Mouse (Mus musculus) midbrain, postnatal 0 days (tissue): ENCODE data around the gene Aip. TPM values are rescaled to one million over a fixed set of nuclear protein-coding genes. Genes with fewer than 3 reads are reported as not detected.

Experiments used
- ATAC-seq: fragments of 200-750 bp; cut with Nextera tagmentation; 2 replicates; pipeline ENCODE4 v1.8.0; 2017; ENCODE audit warnings: moderate number of reproducible peaks, mild to moderate bottlenecking, moderate TSS enrichment, moderate library complexity; ENCODE audit not compliant: low FRiP score
- DNase-seq: peaks from one replicate; pipeline ENCODE4 v3.0.0-alpha.2; 2015; ENCODE audit warnings: low spot score
- H3K27ac ChIP-seq: fragments of 300-500 bp; sonication (generic); 2 replicates; pipeline ENCODE4 v1.5.1; 2014; ENCODE audit warnings: low read depth, mild to moderate bottlenecking, low read length, mixed read lengths
- H3K27me3 ChIP-seq: fragments of 300-500 bp; sonication (generic); 2 replicates; pipeline ENCODE4 v1.6.1; 2014; ENCODE audit warnings: low read length, control low read depth, mixed read lengths; ENCODE audit not compliant: insufficient read depth
- H3K36me3 ChIP-seq: fragments of 300-500 bp; sonication (generic); 2 replicates; pipeline ENCODE4 v1.6.1; 2014; ENCODE audit warnings: low read length, control low read depth, mixed read lengths; ENCODE audit not compliant: insufficient read depth
- H3K4me1 ChIP-seq: fragments of 300-500 bp; sonication (generic); 2 replicates; pipeline ENCODE4 v1.6.1; 2014; ENCODE audit warnings: mild to moderate bottlenecking, control low read depth, antibody characterized with exemption, low read length, mixed read lengths; ENCODE audit not compliant: insufficient read depth
- H3K4me2 ChIP-seq: fragments of 300-500 bp; sonication (generic); 2 replicates; pipeline ENCODE4 v1.6.1; 2014; ENCODE audit warnings: low read depth, mild to moderate bottlenecking, low read length, mixed read lengths; ENCODE audit not compliant: poor library complexity, severe bottlenecking
- H3K4me3 ChIP-seq: fragments of 300-500 bp; sonication (generic); 2 replicates; pipeline ENCODE4 v1.5.1; 2014; ENCODE audit warnings: low read depth, mild to moderate bottlenecking, low read length, moderate library complexity
- H3K9ac ChIP-seq: fragments of 300-500 bp; sonication (generic); replicated peaks from 2 replicates; pipeline ENCODE4 v1.6.1; 2014; ENCODE audit warnings: mild to moderate bottlenecking, low read length, moderate library complexity, mixed read lengths; ENCODE audit not compliant: poor library complexity, severe bottlenecking
- H3K9me3 ChIP-seq: fragments of 300-500 bp; sonication (generic); 2 replicates; pipeline ENCODE4 v1.6.1; 2016; ENCODE audit warnings: low read length, control low read depth
- CTCF ChIP-seq: IDR thresholded peaks from 2 replicates; pipeline ENCODE4 v1.5.1; 2016; ENCODE audit warnings: antibody characterized with exemption, mild to moderate bottlenecking
- WGBS: fragments of 180-500 bp; shearing (Covaris S2); extraction: QIAGEN DNeasy Blood & Tissue Kit; methylation state at CpG from one replicate; pipeline ENCODE4 v1.1.7; 2014; 5-methylcytosine and 5-hydroxymethylcytosine counted together
- polyA plus RNA-seq: library from polyadenylated mRNA; unstranded; fragments of >200 nt; fragmentation: Nextera tagmentation; extraction: Ambion mirVana; gene quantifications from 2 replicates; pipeline ENCODE4 v1.2.1, GENCODE M21; 2015
- total RNA-seq: library from RNA; depleted of rRNA; stranded (reverse); fragments of >200 nt; gene quantifications from 2 replicates; pipeline ENCODE4 v1.2.3, GENCODE M21; 2014

Gene Aip
- total and polyA plus RNA-seq, 2 experiments from 2014 or later = 49.9 to 87.7 TPM

DNA sequence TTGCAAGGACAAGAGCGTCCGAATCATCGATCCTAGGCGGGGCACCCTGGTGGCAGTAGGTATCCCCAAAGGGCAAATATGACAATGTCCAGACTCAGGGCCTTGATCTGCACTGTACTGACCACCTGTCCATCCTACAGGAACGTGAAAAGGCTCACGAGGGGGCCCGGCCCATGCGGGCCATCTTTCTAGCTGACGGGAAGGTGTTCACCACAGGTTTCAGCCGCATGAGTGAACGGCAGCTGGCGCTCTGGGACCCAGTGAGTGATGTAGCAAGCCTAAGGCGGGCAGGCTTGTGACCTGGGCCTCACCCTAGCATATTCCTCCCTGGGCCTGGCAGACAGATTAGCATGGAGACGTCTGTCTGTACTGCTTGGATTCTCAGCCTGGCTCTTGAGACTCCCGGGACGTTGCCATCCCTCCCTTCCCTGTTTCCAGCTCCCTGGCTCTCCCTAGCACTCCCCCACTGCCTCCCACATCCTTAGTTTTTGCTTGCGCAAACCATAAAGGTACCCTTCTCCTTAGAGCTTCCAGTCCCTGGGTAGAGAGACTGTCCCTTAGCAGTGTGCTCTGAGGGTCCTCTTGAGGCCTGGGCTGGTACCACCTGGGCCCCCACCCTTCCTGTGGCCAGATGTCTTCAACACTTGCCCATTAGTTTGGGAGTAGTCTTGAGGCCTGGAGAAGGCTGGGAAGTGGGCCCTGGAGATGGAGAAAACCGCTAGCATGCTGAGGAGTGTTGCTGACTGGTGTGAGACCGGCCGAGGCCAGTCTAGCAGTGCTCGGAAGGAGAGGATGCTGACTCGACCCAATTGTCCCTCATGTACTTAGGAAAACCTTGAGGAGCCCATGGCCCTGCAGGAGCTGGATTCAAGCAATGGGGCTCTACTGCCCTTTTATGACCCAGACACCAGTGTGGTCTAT lies 25.2 kb upstream of the Aip start:
- peaks cover 7% of the 10 kb centered on the region; the same call in 1 of the 2 replicates for H3K4me1 ChIP-seq
- no peak for TF ChIP-seq CTCF
- peaks cover 27% of the 10 kb centered on the region for H3K36me3 ChIP-seq
- DNase-seq (no peak), ATAC-seq (no peak)
- WGBS = 89% methylated on average over 22 of the region's 22 CpGs
- H3K4me2 ChIP-seq = no peak overlapping the region
- no peaks in the 10 kb centered on the region for H3K9me3 ChIP-seq
- no peaks in the 10 kb centered on the region for H3K27me3 ChIP-seq
- no peak overlapping the region for H3K4me3 ChIP-seq
- no peak overlapping the region for H3K27ac ChIP-seq
- H3K9ac ChIP-seq = no peak overlapping the region

DNA sequence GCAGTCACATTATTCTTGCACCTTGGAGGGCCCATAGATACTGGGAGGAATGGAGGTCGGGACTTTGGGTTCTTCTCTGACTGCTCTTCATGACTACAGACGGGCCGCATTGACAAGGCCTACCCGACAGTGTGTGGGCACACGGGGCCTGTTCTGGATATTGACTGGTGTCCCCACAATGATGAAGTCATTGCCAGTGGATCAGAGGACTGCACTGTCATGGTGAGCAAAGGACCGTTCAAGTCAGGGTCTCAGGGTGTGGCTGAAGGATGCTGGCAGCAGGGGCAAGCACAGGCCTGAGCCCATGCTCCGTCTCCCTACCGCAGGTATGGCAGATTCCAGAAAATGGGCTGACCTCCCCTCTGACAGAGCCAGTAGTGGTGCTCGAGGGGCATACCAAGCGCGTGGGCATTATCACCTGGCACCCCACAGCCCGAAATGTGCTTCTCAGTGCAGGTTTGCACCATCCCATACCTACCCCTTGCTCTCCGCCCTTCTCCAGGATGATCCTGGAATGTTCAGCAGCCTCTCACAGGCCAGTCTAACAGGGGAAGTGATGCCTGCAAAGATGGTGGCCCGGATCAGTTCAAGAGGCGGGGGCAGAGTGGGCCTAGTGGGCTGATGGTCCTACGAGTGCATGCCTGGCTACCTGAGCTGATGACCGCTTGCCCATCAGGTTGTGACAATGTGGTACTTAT lies 24.3 kb upstream of the Aip start:
- Histone ChIP-seq H3K4me2 (0 out of 2 replicates have a peak overlapping the region, but pooled peaks have one; percentile 91), H3K27me3 (no peaks in the 10 kb centered on the region), H3K4me1 (peaks cover 7% of the 10 kb centered on the region; the same call in 1 of the 2 replicates), H3K27ac (no peak overlapping the region), H3K4me3 (no peak overlapping the region), H3K9me3 (no peaks in the 10 kb centered on the region), H3K9ac (no peak overlapping the region), H3K36me3 (peaks cover 24% of the 10 kb centered on the region)
- 94% methylated on average over 17 of the region's 17 CpGs for WGBS
- TF ChIP-seq CTCF = no peak
- no peak for ATAC-seq
- no peak for DNase-seq

DNA sequence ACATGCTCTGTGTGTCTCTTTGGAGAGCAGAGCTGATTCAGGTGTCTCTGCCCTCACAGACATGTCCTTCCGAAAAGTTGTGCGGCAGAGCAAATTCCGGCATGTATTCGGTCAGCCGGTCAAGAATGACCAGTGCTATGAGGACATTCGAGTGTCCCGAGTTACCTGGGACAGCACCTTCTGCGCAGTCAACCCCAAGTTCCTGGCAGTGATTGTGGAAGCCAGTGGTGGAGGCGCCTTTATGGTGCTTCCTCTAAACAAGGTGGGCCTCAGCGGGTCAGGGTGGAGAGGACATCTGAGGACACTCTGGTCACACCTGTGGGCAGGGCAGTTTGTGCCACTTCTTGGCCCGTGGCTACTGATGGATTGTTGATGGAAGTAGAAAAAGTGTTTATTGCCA lies 23.6 kb upstream of the Aip start:
- no peak for TF ChIP-seq CTCF
- 0 out of 2 replicates have a peak overlapping the region, but pooled peaks have one; percentile 69 for H3K27ac ChIP-seq

DNA sequence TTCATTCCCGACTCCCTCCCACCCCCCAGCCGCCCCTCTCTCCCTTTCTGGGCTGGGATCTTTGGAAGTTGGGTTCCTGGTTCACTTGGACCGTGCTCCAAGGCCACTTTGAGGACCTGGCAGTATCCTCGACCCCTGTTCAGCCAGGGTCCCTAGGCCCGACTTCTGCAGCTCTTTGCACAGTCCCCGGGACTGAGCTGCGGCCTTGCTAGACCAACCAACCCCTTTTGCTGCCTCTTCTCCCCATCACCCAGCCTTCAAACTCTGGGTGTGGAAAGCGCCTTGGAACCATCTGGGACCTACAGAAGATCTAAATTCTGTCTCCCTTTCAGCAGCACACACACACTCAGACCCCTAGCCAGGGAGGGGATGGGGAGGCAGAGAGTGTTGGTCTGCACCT lies 23.2 kb upstream of the Aip start:
- no peaks in the 10 kb centered on the region for H3K27me3 ChIP-seq
- 4% methylated on average over 8 of the region's 8 CpGs for WGBS
- no peak for DNase-seq
- H3K4me3 ChIP-seq = peak overlapping the region; percentile 88
- no peak for TF ChIP-seq CTCF
- peaks cover 24% of the 10 kb centered on the region for H3K36me3 ChIP-seq
- H3K9ac ChIP-seq = peak overlapping the region; percentile 94
- H3K4me2 ChIP-seq = peak overlapping the region; percentile 91
- H3K9me3 ChIP-seq = no peaks in the 10 kb centered on the region
- H3K4me1 ChIP-seq = peaks cover 7% of the 10 kb centered on the region; the same call in 1 of the 2 replicates
- peak overlapping the region; percentile 69 for H3K27ac ChIP-seq
- peak; percentile 18; the same call in 1 of the 2 replicates for ATAC-seq

More for the DNA sequence above, 23.6 kb upstream of the Aip start:
- Histone ChIP-seq H3K36me3 (peaks cover 24% of the 10 kb centered on the region), H3K9ac (peak overlapping the region; percentile 94), H3K4me3 (peak overlapping the region; percentile 88), H3K4me1 (peaks cover 7% of the 10 kb centered on the region; the same call in 1 of the 2 replicates), H3K4me2 (peak overlapping the region; percentile 91), H3K27me3 (no peaks in the 10 kb centered on the region), H3K9me3 (no peaks in the 10 kb centered on the region)
- no peak for DNase-seq
- 89% methylated on average over 11 of the region's 11 CpGs for WGBS
- no peak for ATAC-seq

DNA sequence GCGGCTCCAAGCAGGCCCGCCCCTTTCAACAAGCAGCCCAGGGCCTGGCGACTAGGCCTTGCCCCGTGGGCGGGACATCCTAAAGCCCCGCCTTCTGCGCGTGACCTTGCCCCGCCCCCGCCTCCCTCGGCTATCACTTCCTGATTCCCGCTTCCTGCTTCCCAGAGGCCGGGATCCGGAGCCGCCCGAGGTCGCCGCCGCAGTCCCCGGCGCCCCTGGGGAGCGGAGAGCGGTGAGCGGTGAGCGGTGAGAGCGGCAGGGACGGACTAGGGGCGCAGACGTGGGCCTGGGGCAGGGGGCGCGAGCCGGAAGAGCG lies 22.8 kb upstream of the Aip start, which contains the start of gene Coro1b:
Gene Coro1b (plus strand): TSS at position 129 of the 316 bp plus-strand sequence.
- peak within 1 kb of the TSS; percentile 69 for H3K27ac ChIP-seq
- H3K9ac ChIP-seq = peak within 1 kb of the TSS; percentile 94
- ATAC-seq (peak; percentile 87), DNase-seq (peak; percentile 92)
- no peak for TF ChIP-seq CTCF
- WGBS = 1% methylated on average over 30 of the region's 33 CpGs
- H3K27me3 ChIP-seq = no peaks in the 10 kb centered on the region
- H3K36me3 ChIP-seq = peaks cover 21% of the 10 kb centered on the region
- H3K4me2 ChIP-seq = peak within 1 kb of the TSS; percentile 91
- H3K4me3 ChIP-seq = peak within 1 kb of the TSS; percentile 88
- H3K9me3 ChIP-seq = no peaks in the 10 kb centered on the region
- H3K4me1 ChIP-seq = peaks cover 7% of the 10 kb centered on the region; the same call in 1 of the 2 replicates
